8 mouse cellular contexts compared by ENCODE assay signal in genomic region chr1:58652480-58653403, GRCm38 (mm10). TPM values are rescaled to one million over a fixed set of nuclear protein-coding genes. Genes with fewer than 3 reads are reported as not detected.
DNase-seq lines count a peak whose midpoint lies in the region; ATAC-seq and TF ChIP-seq lines count a peak whose summit lies in the region.

No protein-coding gene starts in this region.

- no peak for TF ChIP-seq POLR2A in brain, embryonic 14.5 days (IDR thresholded peaks at IDR 0.05; ENCODE audit: borderline replicate concordance, extremely low read depth, insufficient read depth, insufficient read length, poor library complexity, severe bottlenecking)

- 1% methylated on average over 37 of the region's 37 CpGs for WGBS in heart, embryonic 13.5 days
- WGBS in liver, embryonic 15.5 days (ENCODE audit: insufficient replicate concordance), result under 1% methylated on average over 37 of the region's 37 CpGs
- 2% methylated on average over 37 of the region's 37 CpGs for WGBS in neural tube, embryonic 11.5 days
- 2% methylated on average over 37 of the region's 37 CpGs for WGBS in stomach, postnatal 0 days

- no peaks in the 10 kb centered on the region for H3K36me3 ChIP-seq in heart, embryonic 13.5 days
- no peaks in the 10 kb centered on the region for H3K36me3 ChIP-seq in liver, embryonic 15.5 days (replicated peaks)
- H3K36me3 ChIP-seq in neural tube, embryonic 11.5 days (ENCODE audit: control insufficient read depth, insufficient read depth, low read length), result no peaks in the 10 kb centered on the region
- no peaks in the 10 kb centered on the region for H3K36me3 ChIP-seq in stomach, postnatal 0 days (ENCODE audit: control insufficient read depth, insufficient read depth, low read length)

- peaks cover 5% of the 10 kb centered on the region; the same call in 1 of the 2 replicates for H3K4me1 ChIP-seq in heart, embryonic 13.5 days
- H3K4me1 ChIP-seq in liver, embryonic 15.5 days (replicated peaks), result peaks cover 3% of the 10 kb centered on the region; the same call in 1 of the 2 replicates
- no peaks in the 10 kb centered on the region for H3K4me1 ChIP-seq in neural tube, embryonic 11.5 days (ENCODE audit: control insufficient read depth, insufficient read depth, low read length)
- no peaks in the 10 kb centered on the region for H3K4me1 ChIP-seq in stomach, postnatal 0 days (replicated peaks; ENCODE audit: control insufficient read depth, insufficient read depth)

- H3K9me3 ChIP-seq in heart, embryonic 13.5 days, result no peaks in the 10 kb centered on the region
- H3K9me3 ChIP-seq in liver, embryonic 15.5 days (replicated peaks), result no peaks in the 10 kb centered on the region
- no peaks in the 10 kb centered on the region for H3K9me3 ChIP-seq in neural tube, embryonic 11.5 days (ENCODE audit: control insufficient read depth, low read length)
- H3K9me3 ChIP-seq in stomach, postnatal 0 days (ENCODE audit: control insufficient read depth, low read length), result no peaks in the 10 kb centered on the region

- H3K4me2 ChIP-seq in heart, embryonic 13.5 days, result peak overlapping the region; percentile 79
- peak overlapping the region; percentile 77 for H3K4me2 ChIP-seq in liver, embryonic 15.5 days
- H3K4me2 ChIP-seq in neural tube, embryonic 11.5 days (ENCODE audit: low read depth), result peak overlapping the region; percentile 74
- peak overlapping the region; percentile 81 for H3K4me2 ChIP-seq in stomach, postnatal 0 days (replicated peaks; ENCODE audit: low read depth)

- peak; percentile 89 for ATAC-seq in erythroid progenitor cell, adult 5-6 weeks (replicated peaks; ENCODE audit: low FRiP score, poor library complexity, severe bottlenecking)
- ATAC-seq in heart, embryonic 13.5 days (ENCODE audit: extremely low read depth, insufficient number of reproducible peaks, low FRiP score, low TSS enrichment), result peak; percentile 14; the same call in 1 of the 2 replicates
- peak; percentile 68 for ATAC-seq in liver, embryonic 15.5 days (ENCODE audit: insufficient read depth)
- peak; percentile 80 for ATAC-seq in neural tube, embryonic 11.5 days (ENCODE audit: insufficient read depth, low FRiP score, low TSS enrichment)
- peak; percentile 85 for ATAC-seq in stomach, postnatal 0 days (ENCODE audit: low FRiP score, low TSS enrichment)

- no peak for TF ChIP-seq CTCF in brain, embryonic 14.5 days (IDR thresholded peaks at IDR 0.05; ENCODE audit: borderline replicate concordance, extremely low read depth, insufficient read depth, insufficient read length)
- no peak for TF ChIP-seq CTCF in stomach, postnatal 0 days (IDR thresholded peaks at IDR 0.05; ENCODE audit: low read depth)

- no peak for TF ChIP-seq EP300 in stomach, postnatal 0 days (optimal IDR thresholded peaks at IDR 0.05)

- peak overlapping the region; percentile 86 for H3K9ac ChIP-seq in heart, embryonic 13.5 days
- peak overlapping the region; percentile 64 for H3K9ac ChIP-seq in liver, embryonic 15.5 days
- H3K9ac ChIP-seq in neural tube, embryonic 11.5 days (ENCODE audit: low read length), result peak overlapping the region; percentile 74
- H3K9ac ChIP-seq in stomach, postnatal 0 days (ENCODE audit: low read length), result peak overlapping the region; percentile 82

- no peaks in the 10 kb centered on the region for H3K27me3 ChIP-seq in heart, embryonic 13.5 days (replicated peaks)
- H3K27me3 ChIP-seq in liver, embryonic 15.5 days, result no peaks in the 10 kb centered on the region
- no peaks in the 10 kb centered on the region for H3K27me3 ChIP-seq in neural tube, embryonic 11.5 days (ENCODE audit: control insufficient read depth, insufficient read depth, low read length)
- no peaks in the 10 kb centered on the region for H3K27me3 ChIP-seq in stomach, postnatal 0 days (ENCODE audit: control insufficient read depth, insufficient read depth, low read length)

- peak overlapping the region; percentile 80 for H3K4me3 ChIP-seq in heart, embryonic 13.5 days
- H3K4me3 ChIP-seq in liver, embryonic 15.5 days (replicated peaks), result peak overlapping the region; percentile 72
- peak overlapping the region; percentile 50 for H3K4me3 ChIP-seq in neural tube, embryonic 11.5 days (ENCODE audit: low read depth, low read length)
- H3K4me3 ChIP-seq in stomach, postnatal 0 days (ENCODE audit: low read depth, low read length), result peak overlapping the region; percentile 68

- peak overlapping the region; percentile 42; the same call in 1 of the 2 replicates for H3K27ac ChIP-seq in heart, embryonic 13.5 days (replicated peaks)
- H3K27ac ChIP-seq in liver, embryonic 15.5 days (replicated peaks), result no peak overlapping the region
- no peak overlapping the region for H3K27ac ChIP-seq in neural tube, embryonic 11.5 days (ENCODE audit: low read depth, low read length)
- peak overlapping the region; percentile 67 for H3K27ac ChIP-seq in stomach, postnatal 0 days (replicated peaks)

- DNase-seq in CD4-positive helper T cell, adult 2 months (ENCODE audit: low read depth, low spot score), result peak; percentile 83
- DNase-seq in brain, embryonic 14.5 days (ENCODE audit: low read depth), result peak; percentile 72
- DNase-seq in kidney, postnatal 10 days, result peak; percentile 76
- DNase-seq in neural tube, embryonic 11.5 days (ENCODE audit: low spot score), result peak; percentile 63
- DNase-seq in stomach, postnatal 0 days (ENCODE audit: low spot score), result peak; percentile 60

RNA-seq across cellular contexts. Expression of gene Als2cr12, which starts 43.0 kb away (rescaled TPM):
- polyA plus RNA-seq in brain, embryonic 14.5 days (2012; rRNA removed), result not detected in 2 replicates
- not detected in 2 replicates for total RNA-seq in erythroid progenitor cell, adult 5-6 weeks (2015; ENCODE audit: low replicate concordance)
- total RNA-seq in erythroid progenitor cell, adult 5-6 weeks (2017; ENCODE audit: low replicate concordance), result not detected in 2 replicates
- not detected in 2 replicates for polyA plus RNA-seq in heart, embryonic 13.5 days (2015; fragmentation: Nextera tagmentation; extraction: Ambion mirVana)
- 0.07 TPM in 1 of 2 replicates, not detected in the other for polyA plus RNA-seq in liver, embryonic 15.5 days (2015; fragmentation: Nextera tagmentation; extraction: Ambion mirVana)
- polyA plus RNA-seq in neural tube, embryonic 11.5 days (2014; fragmentation: Nextera tagmentation; extraction: Ambion mirVana), result not detected in 2 replicates
- 0.56 and 0.91 TPM in 2 replicates for polyA plus RNA-seq in stomach, postnatal 0 days (2015; fragmentation: Nextera tagmentation; extraction: Ambion mirVana)

RNA-seq across cellular contexts. Expression of gene Cflar, which starts 58.6 kb away (rescaled TPM):
- polyA plus RNA-seq in brain, embryonic 14.5 days (2012; rRNA removed), result 12.3 and 12.7 TPM in 2 replicates
- 19.1 and 45.7 TPM in 2 replicates for total RNA-seq in erythroid progenitor cell, adult 5-6 weeks (2015; ENCODE audit: low replicate concordance)
- total RNA-seq in erythroid progenitor cell, adult 5-6 weeks (2017; ENCODE audit: low replicate concordance), result 38.1 and 40.9 TPM in 2 replicates
- 29.2 and 40.0 TPM in 2 replicates for polyA plus RNA-seq in heart, embryonic 13.5 days (2015; fragmentation: Nextera tagmentation; extraction: Ambion mirVana)
- polyA plus RNA-seq in liver, embryonic 15.5 days (2015; fragmentation: Nextera tagmentation; extraction: Ambion mirVana), result 16.3 and 16.9 TPM in 2 replicates
- 18.0 and 20.7 TPM in 2 replicates for polyA plus RNA-seq in neural tube, embryonic 11.5 days (2014; fragmentation: Nextera tagmentation; extraction: Ambion mirVana)
- 43.6 and 45.3 TPM in 2 replicates for polyA plus RNA-seq in stomach, postnatal 0 days (2015; fragmentation: Nextera tagmentation; extraction: Ambion mirVana)

Comparison
In these comparisons a context has a peak if more than half of its experiments do, and no peak if none do; other contexts are left out.
1. ATAC-seq: peak in every context shown above with its lines; median percentile 89 in erythroid progenitor cell, adult 5-6 weeks; 85 in stomach, postnatal 0 days; 80 in neural tube, embryonic 11.5 days; 68 in liver, embryonic 15.5 days; 14 in heart, embryonic 13.5 days.
2. H3K27ac ChIP-seq: peak in heart, embryonic 13.5 days (single experiment) and stomach, postnatal 0 days (single experiment); none in liver, embryonic 15.5 days (single experiment) and neural tube, embryonic 11.5 days (single experiment).
3. Peak in every context shown above with its lines, with median percentiles within 50 percentile points of each other: DNase-seq, H3K4me2 ChIP-seq, H3K4me3 ChIP-seq and H3K9ac ChIP-seq.